Mouse (Mus musculus) testis, adult 2 months (tissue): Measurements from ENCODE around the gene Havcr1. TPM values are rescaled to one million over a fixed set of nuclear protein-coding genes. Genes with fewer than 3 reads are reported as not detected.
"Not testable (repeated sequence)": the region's sequence is repeated elsewhere in the genome, so short reads cannot be mapped to it uniquely, and the experiment has no call there.

Experiments used
- H3K27ac ChIP-seq: fragments of 200-500 bp; 2 replicates; pipeline ENCODE4 v1.5.1; 2012; ENCODE audit warnings: low read depth, low read length; ENCODE audit not compliant: control insufficient read depth, insufficient read depth
- H3K27me3 ChIP-seq: fragments of 200-500 bp; 2 replicates; pipeline ENCODE4 v1.6.1; 2012; ENCODE audit warnings: mild to moderate bottlenecking, low read length, moderate library complexity; ENCODE audit not compliant: control insufficient read depth, insufficient read depth
- H3K36me3 ChIP-seq: fragments of 200-500 bp; 2 replicates; pipeline ENCODE4 v1.6.1; 2012; ENCODE audit warnings: mild to moderate bottlenecking, low read length; ENCODE audit not compliant: control insufficient read depth, insufficient read depth
- H3K4me1 ChIP-seq: fragments of 200-500 bp; 2 replicates; pipeline ENCODE4 v1.6.1; 2012; ENCODE audit warnings: low read length; ENCODE audit not compliant: control insufficient read depth, insufficient read depth
- H3K4me3 ChIP-seq: fragments of 200-500 bp; 2 replicates; pipeline ENCODE4 v1.5.1; 2012; ENCODE audit warnings: low read depth, mild to moderate bottlenecking, low read length, moderate library complexity, mixed read lengths; ENCODE audit not compliant: control insufficient read depth
- CTCF ChIP-seq: fragments of 200-500 bp; IDR thresholded peaks from 2 replicates; pipeline ENCODE4 v1.5.1; 2012; ENCODE audit warnings: low read depth, mild to moderate bottlenecking, inconsistent platforms, low read length, moderate library complexity; ENCODE audit not compliant: control insufficient read depth, insufficient read depth, insufficient replicate concordance
- POLR2A ChIP-seq: fragments of 200-500 bp; IDR thresholded peaks from 2 replicates; pipeline ENCODE4 v1.6.1; 2012; ENCODE audit warnings: low read depth, mild to moderate bottlenecking, inconsistent platforms, low read length, moderate library complexity; ENCODE audit not compliant: control insufficient read depth
- polyA plus RNA-seq: library from polyadenylated mRNA; depleted of rRNA; stranded (reverse); fragments of >200 nt; gene quantifications from 2 replicates; pipeline ENCODE4 v1.2.3, GENCODE M21; 2012; rRNA removed

Havcr1 gene
- polyA plus RNA-seq, result 0.08 and 0.36 TPM in 2 replicates

DNA sequence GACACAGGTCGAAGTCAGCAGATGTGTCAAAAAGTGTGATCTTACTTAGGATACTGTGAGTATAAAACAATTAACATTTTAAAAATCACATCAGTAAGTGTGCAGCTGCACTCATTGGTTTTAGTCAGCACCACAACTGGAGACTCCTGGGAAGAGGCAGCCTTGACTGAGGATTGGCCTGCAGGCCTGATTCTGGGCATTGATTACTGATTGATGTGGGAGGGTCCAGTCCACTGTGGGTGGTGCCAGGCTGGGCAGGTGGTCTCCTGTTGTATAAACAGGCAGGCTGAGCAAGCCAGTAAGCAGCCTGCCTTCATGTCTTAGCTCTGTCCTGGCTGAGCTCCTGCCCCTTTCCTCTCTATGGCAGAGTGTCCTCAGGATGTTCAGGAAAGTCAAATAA, at the start of gene Havcr1:
Gene Havcr1 (plus strand): TSS at position 5 of the 400 bp plus-strand sequence.
- H3K27me3 ChIP-seq, H3K36me3 ChIP-seq, H3K4me1 ChIP-seq, H3K4me3 ChIP-seq, H3K27ac ChIP-seq: not testable (repeated sequence)

GRCm38 (mm10) chr11:46690136-46690535, 44.7 kb upstream of the Havcr1 start:
- TF ChIP-seq CTCF (no peak), POLR2A (no peak)
- Histone ChIP-seq H3K4me1 (no peaks in the 10 kb centered on the region), H3K36me3 (no peaks in the 10 kb centered on the region), H3K27me3 (no peaks in the 10 kb centered on the region), H3K27ac (no peak overlapping the region), H3K4me3 (no peak overlapping the region)

DNA sequence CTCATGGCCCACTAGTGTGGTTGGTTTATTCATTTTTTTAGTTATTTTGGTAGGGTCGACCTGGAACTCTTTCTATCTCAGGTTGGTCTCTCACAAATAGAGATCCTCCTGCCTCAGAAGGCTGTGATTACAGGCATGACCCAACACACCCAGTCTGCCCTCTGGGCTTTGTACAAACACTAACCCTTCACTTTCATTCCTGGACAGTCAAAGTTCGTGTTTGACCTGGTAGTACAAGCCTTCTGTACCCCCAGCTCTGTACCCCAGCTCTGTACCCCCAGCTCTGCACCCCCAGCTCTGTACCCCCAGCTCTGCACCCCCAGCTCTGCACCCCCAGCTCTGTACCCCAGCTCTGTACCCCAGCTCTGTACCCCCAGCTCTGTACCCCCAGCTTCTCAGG, 39.0 kb upstream of the Havcr1 start:
- H3K36me3 ChIP-seq, H3K27me3 ChIP-seq, H3K4me3 ChIP-seq, H3K27ac ChIP-seq, H3K4me1 ChIP-seq: not testable (repeated sequence)

GRCm38 (mm10) chr11:46697433-46698277, 37.2 kb upstream of the Havcr1 start:
- TF ChIP-seq POLR2A, result no peak
- TF ChIP-seq CTCF, result no peak
- H3K4me1 ChIP-seq, result no peaks in the 10 kb centered on the region
- no peaks in the 10 kb centered on the region for H3K27me3 ChIP-seq
- H3K4me3 ChIP-seq, result no peak overlapping the region
- no peak overlapping the region for H3K27ac ChIP-seq
- no peaks in the 10 kb centered on the region for H3K36me3 ChIP-seq

DNA sequence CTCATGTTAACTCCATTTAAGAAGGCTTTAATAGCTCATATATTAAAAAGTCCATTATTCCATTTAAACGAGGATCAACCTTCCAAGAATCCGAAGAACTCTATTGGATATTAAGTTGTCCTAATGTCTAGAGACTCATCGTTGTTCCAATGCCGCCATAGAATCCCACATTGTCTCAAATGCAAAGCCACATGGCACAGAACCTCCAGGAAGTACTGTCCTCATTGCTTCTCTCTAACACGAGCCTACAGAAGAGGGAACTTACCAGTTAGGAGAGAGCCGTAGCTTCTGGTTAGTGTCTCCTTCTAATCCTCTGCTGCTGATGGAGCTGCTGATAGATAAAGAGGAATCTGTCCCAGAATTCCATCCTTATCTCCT, 36.6 kb upstream of the Havcr1 start:
- no peak for TF ChIP-seq POLR2A
- no peak for TF ChIP-seq CTCF
- no peak overlapping the region for H3K27ac ChIP-seq
- H3K4me3 ChIP-seq, result no peak overlapping the region
- H3K36me3 ChIP-seq, result no peaks in the 10 kb centered on the region
- no peaks in the 10 kb centered on the region for H3K27me3 ChIP-seq
- no peaks in the 10 kb centered on the region for H3K4me1 ChIP-seq

DNA sequence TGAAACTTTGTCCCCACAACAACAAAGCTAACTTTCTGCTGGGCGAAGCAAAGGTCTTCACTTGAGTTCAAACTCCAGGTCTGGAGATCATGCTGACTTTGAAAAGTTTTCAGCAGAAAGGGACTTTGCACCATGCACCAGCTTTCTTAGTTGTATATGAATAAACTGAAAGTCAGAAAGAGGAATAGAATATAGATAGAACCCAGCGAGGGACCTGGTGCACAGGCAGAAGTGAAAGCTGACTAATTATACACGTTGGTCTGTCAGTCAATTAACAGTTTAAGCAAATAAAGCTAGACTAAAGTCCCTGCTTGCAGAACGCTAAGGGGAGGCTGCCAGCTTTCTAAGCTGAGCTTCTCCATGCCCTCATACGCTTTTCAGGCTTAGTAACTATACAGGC, 36.0 kb upstream of the Havcr1 start:
- Histone ChIP-seq H3K4me3 (no peak overlapping the region), H3K27ac (no peak overlapping the region), H3K36me3 (no peaks in the 10 kb centered on the region), H3K27me3 (no peaks in the 10 kb centered on the region), H3K4me1 (no peaks in the 10 kb centered on the region)
- TF ChIP-seq CTCF (no peak), POLR2A (no peak)

- no peaks in the 10 kb centered on the region for H3K27me3 ChIP-seq
- no peak within 1 kb of the TSS for H3K4me3 ChIP-seq
- no peaks in the 10 kb centered on the region for H3K4me1 ChIP-seq
- no peak within 1 kb of the TSS for H3K27ac ChIP-seq
- TF ChIP-seq CTCF, result no peak
- TF ChIP-seq POLR2A, result no peak
- no peaks in the 10 kb centered on the region for H3K36me3 ChIP-seq
These were observed 28.1 kb upstream of the Havcr1 start, which contains the start of gene Timd2 for GRCm38 (mm10) chr11:46706664-46707356. TSS of gene Timd2 (minus strand) at chr11:46707061.
